Mouse (Mus musculus) spleen, postnatal 14 days (tissue): ENCODE measurements around the gene Ttll11.

Experiments
- DNase-seq, 2 experiments: peaks; one replicate each; pipeline ENCODE4 v3.0.0; 2021 to 2022; ENCODE audit warnings: low spot score in 2 of 2

Gene Ttll11

DNA sequence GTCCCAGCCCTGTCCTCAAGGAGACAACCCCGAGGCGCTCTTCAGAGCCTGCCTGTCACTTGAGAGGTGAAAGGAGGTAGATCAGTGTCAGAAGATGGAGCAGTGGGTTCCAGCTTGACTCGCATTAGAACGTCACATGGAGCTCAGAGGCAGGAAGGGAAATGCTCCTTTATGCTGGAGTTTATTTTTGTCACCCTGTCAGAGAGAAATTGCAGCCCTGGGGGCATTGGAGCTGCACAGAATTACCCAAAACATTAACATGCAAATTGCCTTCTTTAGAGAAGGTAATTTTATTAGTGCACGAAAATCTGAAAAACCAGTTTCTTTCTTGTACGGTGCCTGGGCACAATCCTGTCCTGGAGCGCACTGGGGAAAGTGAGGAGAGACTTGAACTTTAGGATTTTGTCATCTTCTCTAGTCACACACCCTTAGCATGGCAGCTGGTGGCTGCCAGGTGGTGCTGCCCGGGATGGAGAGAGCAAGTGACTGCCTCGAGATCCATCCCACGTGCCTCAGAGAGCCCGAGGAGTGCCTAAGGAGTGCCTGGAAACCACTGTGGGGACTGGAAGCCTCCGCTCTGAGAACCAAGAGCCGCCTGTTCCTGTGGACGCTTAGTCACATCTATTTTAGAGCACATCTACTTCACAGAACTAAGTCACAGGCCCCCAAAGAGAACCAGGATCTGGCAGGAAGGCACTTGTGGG is 211.7 kb downstream of the Ttll11 start:
- DNase-seq: no peak

GRCm38 (mm10) chr2:35764328-35764727 is 215.4 kb downstream of the Ttll11 start:
- no peak for DNase-seq

GRCm38 (mm10) chr2:35763818-35764217 is 215.9 kb downstream of the Ttll11 start:
- no peak for DNase-seq

GRCm38 (mm10) chr2:35761458-35761857 is 218.3 kb downstream of the Ttll11 start:
- no peak for DNase-seq

- no peak for DNase-seq
These were observed 218.8 kb downstream of the Ttll11 start for GRCm38 (mm10) chr2:35760867-35761266.

- DNase-seq: no peak
These were observed 219.4 kb downstream of the Ttll11 start for GRCm38 (mm10) chr2:35760352-35760751.

GRCm38 (mm10) chr2:35756467-35756866 is 223.2 kb downstream of the Ttll11 start:
- DNase-seq: peak in 1 of 2 experiments; percentile 15

- no peak for DNase-seq
These were observed 227.8 kb downstream of the Ttll11 start for GRCm38 (mm10) chr2:35751781-35752505.

GRCm38 (mm10) chr2:35750533-35751141 is 229.1 kb downstream of the Ttll11 start:
- no peak for DNase-seq

DNA sequence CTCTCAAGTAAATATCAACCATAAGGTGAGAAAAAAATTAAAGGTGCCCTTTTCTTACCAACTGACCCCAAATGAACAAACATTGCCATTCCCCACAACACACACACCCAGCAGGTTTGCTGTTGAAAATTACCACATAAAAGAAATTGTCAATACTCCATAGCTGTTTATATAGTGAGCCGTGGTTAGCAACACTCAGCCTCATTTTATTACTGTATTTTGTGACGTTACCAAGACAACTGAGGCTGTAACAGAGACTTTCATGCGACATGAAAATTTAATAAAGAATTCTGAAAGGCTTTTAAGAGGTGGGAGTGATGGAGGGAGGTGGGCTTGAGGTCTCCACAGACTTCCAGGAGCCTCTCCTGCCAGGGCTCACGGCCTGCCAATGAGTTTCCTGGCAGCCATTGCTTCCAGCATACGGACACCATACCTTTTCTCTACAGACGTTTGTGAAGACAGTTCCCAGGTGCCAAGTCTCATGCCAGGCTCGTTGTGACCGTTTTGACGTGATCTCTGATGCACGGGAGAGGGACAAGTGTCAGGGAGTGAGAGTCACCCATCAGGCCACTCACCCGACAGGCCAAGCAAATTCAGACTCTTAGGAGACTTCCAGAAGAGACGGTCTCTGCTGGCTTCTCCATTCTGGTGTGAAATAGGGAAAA is 232.2 kb downstream of the Ttll11 start:
- no peak for DNase-seq

GRCm38 (mm10) chr2:35746638-35747037 is 233.1 kb downstream of the Ttll11 start:
- DNase-seq: no peak

DNA sequence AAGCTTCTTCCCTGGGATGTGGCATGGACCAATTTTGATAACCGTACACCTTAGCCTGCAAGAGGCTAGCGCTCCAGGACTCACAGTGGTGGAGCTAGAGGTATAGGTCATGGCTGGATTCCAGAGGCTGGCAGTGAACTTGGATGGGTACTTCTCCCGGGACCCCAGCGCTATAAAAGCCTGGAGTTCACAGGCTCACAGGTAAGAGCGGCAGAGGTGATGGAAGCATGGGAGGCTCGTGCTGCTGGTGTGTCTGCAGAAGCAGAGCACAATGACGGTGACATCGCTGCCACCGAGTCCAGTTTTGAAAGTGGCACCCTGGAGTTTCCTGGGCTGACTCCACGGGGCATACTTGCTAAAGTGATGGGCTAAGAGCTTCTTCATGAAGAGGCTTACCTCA is 233.8 kb downstream of the Ttll11 start:
- no peak for DNase-seq

- DNase-seq: no peak
These were observed 240.0 kb downstream of the Ttll11 start for GRCm38 (mm10) chr2:35739669-35740254.

DNA sequence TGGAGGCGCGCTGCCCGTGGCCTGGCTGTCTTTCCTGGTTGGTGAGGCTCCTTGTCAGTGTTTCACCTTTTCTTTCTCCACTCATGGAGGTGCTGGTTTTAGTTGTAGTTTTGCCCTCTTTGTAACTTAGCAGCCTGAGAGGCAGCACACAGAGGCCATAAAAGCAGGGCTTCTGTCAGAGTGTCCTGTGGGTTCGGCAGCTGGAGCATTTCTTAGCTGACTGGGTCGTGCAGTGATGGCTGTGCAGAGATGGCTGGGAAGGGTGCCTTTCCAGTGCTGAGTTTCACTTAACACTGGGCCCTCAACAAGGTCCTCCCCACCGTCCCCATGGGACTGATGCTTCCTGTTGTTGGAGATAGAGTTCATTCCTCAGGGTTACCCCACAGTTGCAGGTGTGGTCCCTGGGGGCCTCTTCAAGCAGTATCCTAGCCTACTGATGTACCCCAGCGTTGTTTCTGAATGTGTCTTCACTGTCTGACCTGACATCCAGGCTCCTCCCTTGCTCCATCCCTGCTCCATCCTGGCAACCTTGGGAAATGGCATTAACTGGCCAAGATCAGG is 242.2 kb downstream of the Ttll11 start:
- DNase-seq: no peak

DNA sequence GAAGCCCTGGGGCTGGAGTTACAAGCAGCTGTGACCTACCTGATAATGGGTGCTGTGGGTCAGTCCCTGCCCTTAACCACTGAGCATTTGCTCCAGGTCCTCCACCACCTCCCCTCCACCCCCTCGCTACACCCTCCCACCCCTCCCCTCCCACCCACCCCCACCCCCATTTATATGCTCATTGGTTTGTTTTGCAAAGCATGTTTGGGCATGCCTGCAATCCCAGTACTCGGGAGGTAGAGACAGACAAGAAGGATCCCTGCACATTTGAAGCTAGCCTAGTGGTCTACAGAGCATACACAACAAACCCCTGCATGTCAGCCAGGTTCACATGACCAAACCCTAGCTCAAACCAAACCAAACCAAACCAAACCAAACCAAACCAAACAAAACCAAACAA is 243.7 kb downstream of the Ttll11 start:
- DNase-seq: no peak

DNA sequence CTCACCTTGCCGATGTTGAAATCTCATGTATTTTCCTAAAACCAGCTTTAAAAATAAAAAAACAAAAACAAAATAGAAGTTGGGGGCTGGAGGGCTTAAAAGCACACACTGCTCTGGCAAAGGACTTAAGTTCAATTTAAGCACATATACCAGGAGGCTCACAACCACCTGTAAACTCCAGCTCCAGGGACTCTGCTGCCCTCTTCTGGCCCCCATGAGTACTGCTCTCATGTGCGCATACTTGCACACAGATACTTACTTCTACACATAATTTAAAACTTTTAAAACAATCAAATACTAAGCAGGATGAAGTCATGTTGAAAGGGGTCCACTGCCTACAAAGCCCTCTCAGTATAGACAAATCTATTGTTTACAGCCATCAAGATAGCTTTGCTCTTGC is 244.7 kb downstream of the Ttll11 start:
- no peak for DNase-seq

GRCm38 (mm10) chr2:35731671-35732449 is 247.9 kb downstream of the Ttll11 start:
- peak in 1 of 2 experiments; percentile 32 for DNase-seq

- peak in 1 of 2 experiments; percentile 14 for DNase-seq
These were observed 250.3 kb downstream of the Ttll11 start for GRCm38 (mm10) chr2:35729077-35730065.

- no peak for DNase-seq
These were observed 251.1 kb downstream of the Ttll11 start for GRCm38 (mm10) chr2:35728633-35729032.

DNA sequence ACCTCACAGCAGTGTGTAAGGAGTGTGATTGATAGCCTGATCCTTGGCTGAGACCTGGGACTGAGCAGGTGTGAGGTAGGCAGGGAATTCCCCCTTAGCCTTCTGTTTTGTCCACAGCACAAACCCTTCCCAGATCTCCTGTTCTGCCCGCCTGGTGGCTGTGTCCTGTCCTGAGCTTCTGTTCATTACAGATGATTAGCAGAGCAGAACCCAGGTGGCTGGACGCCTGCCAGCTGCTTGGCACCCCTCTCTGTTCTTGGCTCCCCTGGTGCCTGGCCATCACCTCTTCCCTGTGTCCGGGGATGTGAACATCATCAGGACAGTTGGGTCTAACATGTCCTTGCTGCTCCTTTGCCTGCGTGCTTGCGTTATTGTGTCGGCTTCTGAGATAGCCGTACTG is 256.0 kb downstream of the Ttll11 start:
- DNase-seq: no peak
